In genomic region chr14:21761560-21761959, GRCm38 (mm10) we compare ENCODE assay signal across 22 mouse cellular contexts. TPM values are rescaled to one million over a fixed set of nuclear protein-coding genes. Genes with fewer than 3 reads are reported as not detected.
"Had no signal": no experiment of that assay in that cellular context is flagged by ENCODE, and none has a peak within 500 bp of the region (broad histone marks: within the 10 kb centered on the region; RNA-seq: fewer than 3 reads in every experiment).

No protein-coding gene starts in this region.

- DNase-seq: lung, adult 2 months; lung, postnatal 14 days; lung, postnatal 36 days; right cerebral cortex, postnatal 14 days; thymus, adult 2 months; thymus, postnatal 25 days; thymus, postnatal 4 days had no signal

RNA-seq across cellular contexts. Expression of gene Dusp13, which starts 10.6 kb away (rescaled TPM):
- total RNA-seq: megakaryocyte progenitor cell, adult 5-6 weeks; midbrain, postnatal 0 days; monocyte, adult 5-6 weeks; neutrophil, adult 5-6 weeks had no signal
- polyA plus RNA-seq: lung, embryonic 15.5 days; midbrain, embryonic 11.5 days; midbrain, embryonic 13.5 days; midbrain, embryonic 15.5 days; midbrain, postnatal 0 days; neural tube, embryonic 14.5 days; stomach, embryonic 15.5 days had no signal

RNA-seq across cellular contexts. Expression of gene Dupd1, which starts 47.2 kb away (rescaled TPM):
- total RNA-seq: megakaryocyte progenitor cell, adult 5-6 weeks; monocyte, adult 5-6 weeks; neutrophil, adult 5-6 weeks had no signal
- polyA plus RNA-seq: lung, embryonic 15.5 days; macrophage; midbrain, embryonic 11.5 days; midbrain, embryonic 15.5 days; neural tube, embryonic 12.5 days; spleen, adult 2 months; stomach, embryonic 15.5 days; stomach, postnatal 0 days; urinary bladder, adult 2 months had no signal
